Mouse (Mus musculus) intestine, postnatal 0 days (tissue): Measurements from ENCODE around the gene Ifitm10. TPM values are rescaled to one million over a fixed set of nuclear protein-coding genes. Genes with fewer than 3 reads are reported as not detected.
"Not testable (repeated sequence)": the region's sequence is repeated elsewhere in the genome, so short reads cannot be mapped to it uniquely, and the experiment has no call there.

Experiments used
- ATAC-seq: fragments of 200-750 bp; cut with Nextera tagmentation; 2 replicates; pipeline ENCODE4 v1.8.0; 2017; ENCODE audit warnings: mild to moderate bottlenecking, moderate TSS enrichment, moderate library complexity
- H3K27ac ChIP-seq: fragments of 300-500 bp; sonication (generic); 2 replicates; pipeline ENCODE4 v1.5.1; 2014; ENCODE audit warnings: mild to moderate bottlenecking, low read depth, low read length, moderate library complexity
- H3K27me3 ChIP-seq: fragments of 300-500 bp; sonication (generic); replicated peaks from 2 replicates; pipeline ENCODE4 v1.6.1; 2014; ENCODE audit warnings: low read length, mixed read lengths; ENCODE audit not compliant: control insufficient read depth, insufficient read depth
- H3K36me3 ChIP-seq: fragments of 300-500 bp; sonication (generic); 2 replicates; pipeline ENCODE4 v1.6.1; 2014; ENCODE audit warnings: mild to moderate bottlenecking, moderate library complexity; ENCODE audit not compliant: control insufficient read depth, insufficient read depth
- H3K4me1 ChIP-seq: fragments of 300-500 bp; sonication (generic); replicated peaks from 2 replicates; pipeline ENCODE4 v1.6.1; 2014; ENCODE audit warnings: antibody characterized with exemption, low read length, mixed read lengths; ENCODE audit not compliant: control insufficient read depth, insufficient read depth
- H3K4me2 ChIP-seq: fragments of 300-500 bp; sonication (generic); replicated peaks from 2 replicates; pipeline ENCODE4 v1.6.1; 2014; ENCODE audit warnings: low read depth, mild to moderate bottlenecking, moderate library complexity
- H3K4me3 ChIP-seq: fragments of 300-500 bp; sonication (generic); 2 replicates; pipeline ENCODE4 v1.5.1; 2014; ENCODE audit warnings: low read depth, low read length
- H3K9ac ChIP-seq: fragments of 300-500 bp; sonication (generic); 2 replicates; pipeline ENCODE4 v1.6.1; 2014; ENCODE audit warnings: mild to moderate bottlenecking, low read depth, low read length
- H3K9me3 ChIP-seq: fragments of 300-500 bp; sonication (generic); 2 replicates; pipeline ENCODE4 v1.6.1; 2016; ENCODE audit warnings: mixed run types; ENCODE audit not compliant: control insufficient read depth
- CTCF ChIP-seq: sonication (generic); IDR thresholded peaks from 2 replicates; pipeline ENCODE4 v1.5.1; 2016; ENCODE audit warnings: low read depth, mild to moderate bottlenecking, control low read depth, antibody characterized with exemption, moderate library complexity
- WGBS: fragments of 180-500 bp; shearing (Covaris S2); extraction: QIAGEN DNeasy Blood & Tissue Kit; methylation state at CpG from one replicate; pipeline ENCODE4 v1.1.7; 2014; 5-methylcytosine and 5-hydroxymethylcytosine counted together
- polyA plus RNA-seq: library from polyadenylated mRNA; unstranded; fragments of >200 nt; fragmentation: Nextera tagmentation; extraction: Ambion mirVana; gene quantifications from 2 replicates; pipeline ENCODE4 v1.2.1, GENCODE M21; 2015

Gene Ifitm10
- polyA plus RNA-seq, 1 experiment from 2014 or later: 1.6 TPM

DNA sequence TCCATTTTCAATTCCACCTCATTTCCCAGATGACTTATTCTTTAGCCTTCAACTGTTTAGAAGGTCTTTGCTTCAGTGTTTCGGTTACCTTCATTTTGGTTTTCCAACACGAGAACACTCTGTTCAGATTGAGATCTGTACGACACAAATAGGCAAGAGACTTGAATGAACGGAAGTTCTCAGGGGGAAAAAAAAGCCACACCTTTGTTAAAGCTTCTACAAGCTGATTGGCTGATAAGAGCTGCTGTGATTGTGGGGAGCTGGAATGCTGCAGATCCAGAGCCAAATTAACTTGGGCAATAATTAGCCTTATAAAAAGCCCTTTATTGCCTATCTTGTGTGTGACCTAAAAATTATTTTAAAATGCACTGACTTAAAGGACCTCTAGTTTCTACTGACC lies 41.8 kb upstream of the Ifitm10 start:
- Histone ChIP-seq H3K9ac (no peak overlapping the region), H3K4me2 (no peak overlapping the region), H3K9me3 (no peaks in the 10 kb centered on the region), H3K36me3 (no peaks in the 10 kb centered on the region), H3K4me3 (no peak overlapping the region), H3K27ac (no peak overlapping the region), H3K27me3 (no peaks in the 10 kb centered on the region), H3K4me1 (no peaks in the 10 kb centered on the region)
- ATAC-seq: no peak
- TF ChIP-seq CTCF: no peak
- WGBS: 46% methylated on average over 4 of the region's 4 CpGs

DNA sequence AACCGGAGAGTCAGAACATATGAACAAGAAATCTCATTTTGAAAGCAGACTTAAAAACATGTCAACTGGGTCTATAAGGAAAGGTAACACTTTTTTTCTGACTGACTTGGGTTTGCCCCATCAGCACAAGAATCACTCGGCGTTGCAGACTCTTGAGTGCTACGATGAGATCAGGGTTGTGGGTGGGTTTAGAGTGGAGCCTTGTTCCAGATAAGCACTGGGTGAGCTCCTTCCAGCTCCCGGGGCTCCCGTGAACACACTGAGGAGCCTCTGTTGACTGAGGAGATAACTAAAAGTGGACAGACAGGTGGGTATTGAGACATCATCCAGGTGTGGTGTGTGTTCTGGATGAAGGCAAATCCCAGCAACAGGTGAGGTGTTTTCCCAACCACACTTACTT lies 39.7 kb upstream of the Ifitm10 start:
- 74% methylated on average over 6 of the region's 6 CpGs for WGBS
- no peaks in the 10 kb centered on the region for H3K36me3 ChIP-seq
- no peak overlapping the region for H3K4me2 ChIP-seq
- no peak for ATAC-seq
- H3K9ac ChIP-seq: no peak overlapping the region
- H3K9me3 ChIP-seq: no peaks in the 10 kb centered on the region
- H3K4me1 ChIP-seq: no peaks in the 10 kb centered on the region
- no peak for TF ChIP-seq CTCF
- no peak overlapping the region for H3K4me3 ChIP-seq
- no peaks in the 10 kb centered on the region for H3K27me3 ChIP-seq
- H3K27ac ChIP-seq: no peak overlapping the region

DNA sequence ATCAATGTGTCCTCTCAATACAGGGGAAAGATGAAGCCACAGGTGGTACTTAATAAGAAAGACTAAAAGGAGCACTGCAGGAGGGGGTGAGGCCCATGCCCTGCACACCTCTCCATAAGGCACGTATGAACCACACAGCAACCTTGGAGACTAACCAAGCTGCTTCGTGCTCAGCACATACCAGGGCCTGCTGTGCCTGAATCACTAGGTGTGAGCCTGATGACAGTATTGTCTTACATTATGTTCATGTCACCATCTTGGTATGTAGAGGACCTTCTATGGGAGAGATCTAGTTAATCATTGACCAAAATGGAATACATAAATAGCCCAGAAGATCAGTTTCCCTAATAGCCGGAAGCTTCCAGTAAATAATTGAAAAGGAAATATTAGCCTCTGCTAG lies 36.0 kb upstream of the Ifitm10 start:
- Histone ChIP-seq H3K27ac (no peak overlapping the region), H3K27me3 (no peaks in the 10 kb centered on the region), H3K9me3 (no peaks in the 10 kb centered on the region), H3K4me1 (no peaks in the 10 kb centered on the region), H3K9ac (no peak overlapping the region), H3K4me3 (no peak overlapping the region), H3K4me2 (no peak overlapping the region), H3K36me3 (no peaks in the 10 kb centered on the region)
- ATAC-seq: peak; percentile 38; the same call in 1 of the 2 replicates
- no peak for TF ChIP-seq CTCF
- 65% methylated on average over 3 of the region's 3 CpGs for WGBS

DNA sequence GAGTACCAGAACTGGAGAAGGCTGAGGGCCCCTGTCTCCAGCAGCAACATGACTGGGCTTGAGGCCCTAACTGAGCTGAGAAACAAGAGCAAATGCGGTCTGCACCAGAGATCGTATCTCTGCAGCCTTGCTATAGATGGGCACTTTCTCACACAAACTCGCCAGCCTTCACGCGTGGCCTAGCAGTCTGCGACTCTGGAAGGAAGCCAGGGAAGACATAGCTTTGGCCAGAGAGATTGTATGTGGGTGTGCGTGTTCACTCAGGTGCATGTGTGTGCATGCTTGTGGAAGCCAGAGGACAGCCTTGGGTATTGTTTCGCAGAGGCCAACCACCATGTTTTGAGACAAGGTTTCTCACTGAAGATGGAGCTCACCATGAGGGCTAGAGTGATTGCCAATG lies 35.1 kb upstream of the Ifitm10 start:
- Histone ChIP-seq H3K27me3 (no peaks in the 10 kb centered on the region), H3K27ac (no peak overlapping the region), H3K9ac (no peak overlapping the region), H3K9me3 (no peaks in the 10 kb centered on the region), H3K4me2 (no peak overlapping the region), H3K36me3 (no peaks in the 10 kb centered on the region), H3K4me1 (no peaks in the 10 kb centered on the region), H3K4me3 (no peak overlapping the region)
- no peak for ATAC-seq
- 95% methylated on average over 8 of the region's 8 CpGs for WGBS
- no peak for TF ChIP-seq CTCF

DNA sequence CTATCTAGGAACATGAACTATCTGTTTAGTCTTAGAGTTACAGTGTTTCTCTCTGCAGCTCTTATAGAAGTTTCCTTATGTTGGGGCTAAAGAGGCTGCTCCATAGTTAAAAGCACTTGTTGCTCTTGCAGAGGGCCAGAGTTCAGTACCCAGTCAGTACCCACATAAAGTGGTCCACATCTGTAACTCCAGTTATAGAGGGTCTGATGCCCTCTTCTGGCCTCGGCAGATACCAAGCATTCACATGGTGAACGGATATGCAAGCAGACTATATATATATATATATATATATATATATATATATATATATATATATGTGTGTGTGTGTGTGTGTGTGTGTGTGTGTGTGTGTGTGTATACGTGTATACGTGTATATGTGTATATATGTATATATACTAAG lies 34.4 kb upstream of the Ifitm10 start:
- Histone ChIP-seq H3K4me3 (no peak overlapping the region), H3K9ac (no peak overlapping the region), H3K27ac (no peak overlapping the region), H3K27me3 (no peaks in the 10 kb centered on the region), H3K9me3 (no peaks in the 10 kb centered on the region), H3K4me1 (no peaks in the 10 kb centered on the region), H3K36me3 (no peaks in the 10 kb centered on the region), H3K4me2 (no peak overlapping the region)
- WGBS: 72% methylated on average over 4 of the region's 4 CpGs
- TF ChIP-seq CTCF: peak; percentile 18; the same call in 1 of the 2 replicates
- ATAC-seq: no peak

DNA sequence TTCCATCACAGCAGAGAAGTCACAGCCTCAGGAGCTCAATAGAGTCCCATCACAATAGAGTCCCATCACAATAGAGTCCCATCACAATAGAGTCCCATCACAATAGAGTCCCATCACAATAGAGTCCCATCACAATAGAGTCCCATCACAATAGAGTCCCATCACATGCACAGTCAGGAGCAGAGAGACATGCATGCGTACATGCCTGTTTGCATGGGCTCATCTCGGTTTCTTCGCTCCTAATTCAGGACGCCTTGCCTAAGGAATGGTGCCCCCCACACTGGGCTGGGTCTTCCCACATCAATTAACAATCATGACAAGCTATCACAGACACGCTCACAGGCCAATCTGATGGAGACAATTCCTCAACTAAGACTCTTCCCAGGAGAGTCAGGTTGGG lies 31.6 kb upstream of the Ifitm10 start:
- H3K4me3 ChIP-seq, H3K27me3 ChIP-seq, H3K9me3 ChIP-seq, ATAC-seq, H3K4me2 ChIP-seq, H3K4me1 ChIP-seq, H3K9ac ChIP-seq, H3K36me3 ChIP-seq, H3K27ac ChIP-seq: not testable (repeated sequence)
- 94% methylated on average over 5 of the region's 5 CpGs for WGBS

DNA sequence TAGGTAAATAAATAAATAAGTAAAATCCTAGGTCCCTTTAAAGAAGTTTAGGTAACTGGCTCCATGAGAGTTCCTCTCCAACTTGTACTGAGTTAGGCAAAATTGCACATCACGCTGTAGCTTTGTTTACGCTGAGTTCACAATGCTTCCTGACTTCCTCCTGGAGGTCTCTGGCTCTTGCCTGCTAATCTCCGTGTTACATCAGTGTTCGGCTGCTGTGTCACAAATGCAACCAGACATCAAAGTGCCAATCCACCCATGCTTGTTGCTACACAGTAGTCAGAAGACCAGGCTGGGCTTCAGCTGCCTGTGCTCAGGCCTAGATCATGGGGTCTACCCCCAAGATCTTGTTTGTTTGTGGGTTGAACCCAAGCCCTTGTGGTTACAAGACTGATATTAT lies 30.0 kb upstream of the Ifitm10 start:
- TF ChIP-seq CTCF: no peak
- no peak for ATAC-seq
- no peak overlapping the region for H3K27ac ChIP-seq
- no peaks in the 10 kb centered on the region for H3K36me3 ChIP-seq
- H3K9me3 ChIP-seq: no peaks in the 10 kb centered on the region
- H3K27me3 ChIP-seq: no peaks in the 10 kb centered on the region
- H3K4me2 ChIP-seq: no peak overlapping the region
- H3K9ac ChIP-seq: no peak overlapping the region
- no peak overlapping the region for H3K4me3 ChIP-seq
- H3K4me1 ChIP-seq: no peaks in the 10 kb centered on the region
- 60% methylated on average over 4 of the region's 4 CpGs for WGBS
